ENCODE assay signal across 9 mouse cellular contexts in the genomic region with DNA sequence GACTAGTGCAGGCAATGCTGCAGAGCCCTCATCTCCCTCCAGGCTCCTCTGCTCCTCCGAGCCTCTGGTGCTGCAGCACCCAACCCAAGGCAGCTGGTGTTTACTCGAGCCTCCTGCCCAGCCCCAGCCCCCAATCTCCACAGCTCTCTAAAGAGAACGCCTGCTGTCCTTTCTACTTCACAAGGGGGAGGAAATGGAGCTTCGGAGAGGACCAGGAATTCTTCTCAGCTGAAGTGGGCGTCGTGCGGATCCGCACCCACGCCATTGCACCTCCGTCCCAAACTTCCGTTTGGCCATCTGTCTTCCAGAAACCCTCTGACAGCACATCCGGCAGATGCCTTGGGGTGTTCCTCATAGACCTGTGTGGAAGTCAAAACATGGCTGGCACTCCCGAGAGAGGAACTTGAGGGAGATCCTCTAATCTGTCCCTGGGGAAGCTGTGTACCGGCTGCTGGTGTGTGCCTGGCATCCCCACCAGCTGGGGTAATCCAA. TPM values are rescaled to one million over a fixed set of nuclear protein-coding genes. Genes with fewer than 3 reads are reported as not detected.
DNase-seq lines count a peak whose midpoint lies in the region; ATAC-seq and TF ChIP-seq lines count a peak whose summit lies in the region.
"Had no signal": no experiment of that assay in that cellular context is flagged by ENCODE, and none has a peak within 500 bp of the region (broad histone marks: within the 10 kb centered on the region; RNA-seq: fewer than 3 reads in every experiment).

No protein-coding gene starts in this region.

- peaks cover 21% of the 10 kb centered on the region for H3K4me1 ChIP-seq in kidney, embryonic 16.5 days (ENCODE audit: insufficient read depth, low read length)
- H3K4me1 ChIP-seq in E14TG2a.4 (replicated peaks; ENCODE audit: low read depth, low read length) = peaks cover 29% of the 10 kb centered on the region
- 0 out of 2 replicates have a peak, but pooled peaks cover 7% of the 10 kb centered on the region for H3K4me1 ChIP-seq in embryonic facial prominence, embryonic 15.5 days

- H3K4me3 ChIP-seq in kidney, embryonic 16.5 days (ENCODE audit: low read length) = no peak overlapping the region
- H3K4me3 ChIP-seq in E14TG2a.4 (replicated peaks; ENCODE audit: low read length) = peak overlapping the region; percentile 59
- no peak overlapping the region for H3K4me3 ChIP-seq in embryonic facial prominence, embryonic 15.5 days (replicated peaks)

- peak overlapping the region; percentile 41; the same call in 1 of the 2 replicates for H3K27ac ChIP-seq in kidney, embryonic 16.5 days (ENCODE audit: low read length)
- H3K27ac ChIP-seq in embryonic facial prominence, embryonic 15.5 days (replicated peaks) = 0 out of 2 replicates have a peak overlapping the region, but pooled peaks have one; percentile 24

- peak overlapping the region; percentile 44; the same call in 1 of the 2 replicates for H3K9ac ChIP-seq in kidney, embryonic 16.5 days (replicated peaks; ENCODE audit: low read length)
- no peak overlapping the region for H3K9ac ChIP-seq in embryonic facial prominence, embryonic 15.5 days

- no peaks in the 10 kb centered on the region for H3K27me3 ChIP-seq in kidney, embryonic 16.5 days (ENCODE audit: insufficient read depth, low read length)
- peaks cover 37% of the 10 kb centered on the region for H3K27me3 ChIP-seq in E14TG2a.4 (ENCODE audit: insufficient read depth, low read length)
- H3K27me3 ChIP-seq in embryonic facial prominence, embryonic 15.5 days = no peaks in the 10 kb centered on the region
- no peaks in the 10 kb centered on the region for H3K27me3 ChIP-seq in splenic B cell, adult 2 months (ENCODE audit: control insufficient read depth, insufficient read depth, low read length, poor library complexity, severe bottlenecking)
- H3K27me3 ChIP-seq: Patski had no signal

- no peaks in the 10 kb centered on the region for H3K36me3 ChIP-seq in kidney, embryonic 16.5 days (ENCODE audit: insufficient read depth, low read length)
- no peaks in the 10 kb centered on the region for H3K36me3 ChIP-seq in E14TG2a.4 (ENCODE audit: insufficient read depth, low read length)
- no peaks in the 10 kb centered on the region for H3K36me3 ChIP-seq in embryonic facial prominence, embryonic 15.5 days
- no peaks in the 10 kb centered on the region for H3K36me3 ChIP-seq in splenic B cell, adult 2 months (ENCODE audit: control insufficient read depth, insufficient read depth, low read length, poor library complexity, severe bottlenecking)

- no peak overlapping the region for H3K4me2 ChIP-seq in kidney, embryonic 16.5 days (replicated peaks; ENCODE audit: low read depth, low read length)
- H3K4me2 ChIP-seq in embryonic facial prominence, embryonic 15.5 days (replicated peaks) = no peak overlapping the region

- no peaks in the 10 kb centered on the region for H3K9me3 ChIP-seq in kidney, embryonic 16.5 days (ENCODE audit: low read length)
- no peaks in the 10 kb centered on the region for H3K9me3 ChIP-seq in E14TG2a.4 (ENCODE audit: low read length)
- H3K9me3 ChIP-seq in embryonic facial prominence, embryonic 15.5 days (replicated peaks) = no peaks in the 10 kb centered on the region

- WGBS in kidney, embryonic 16.5 days = 46% methylated on average over 14 of the region's 14 CpGs
- WGBS in embryonic facial prominence, embryonic 15.5 days = 46% methylated on average over 14 of the region's 14 CpGs

- ATAC-seq in kidney, embryonic 16.5 days (ENCODE audit: low FRiP score, low TSS enrichment) = no peak
- no peak for ATAC-seq in embryonic facial prominence, embryonic 15.5 days (ENCODE audit: insufficient number of reproducible peaks, low FRiP score, low TSS enrichment, low read depth)
- ATAC-seq: Patski had no signal

- DNase-seq in kidney, adult 9 months = no peak
- peak; percentile 76 for DNase-seq in layer of hippocampus, adult 9-11 months
- peak; percentile 42 for DNase-seq in splenic B cell, adult 2 months (ENCODE audit: low read depth, low spot score)
- no peak for DNase-seq in retina, postnatal 1 day
- no peak for DNase-seq in thymus, adult 18-20 months

- TF ChIP-seq CTCF in E14TG2a.4 (conservative IDR thresholded peaks at IDR 0.05; ENCODE audit: low read length) = no peak

RNA-seq across cellular contexts. Expression of gene Sik1, which starts 22.1 kb away (rescaled TPM):
- 16.5 and 17.8 TPM in 2 replicates for polyA plus RNA-seq in kidney, embryonic 16.5 days (2015; fragmentation: Nextera tagmentation; extraction: Ambion mirVana)
- 33.6 and 35.5 TPM in 2 replicates for polyA plus RNA-seq in embryonic facial prominence, embryonic 15.5 days (2015; fragmentation: Nextera tagmentation; extraction: Ambion mirVana)

Comparison
In these comparisons a context has a peak if more than half of its experiments do, and no peak if none do; other contexts are left out.
1. DNase-seq: peak in layer of hippocampus, adult 9-11 months (single experiment) and splenic B cell, adult 2 months (single experiment); none in kidney, adult 9 months (single experiment), retina, postnatal 1 day (single experiment) and thymus, adult 18-20 months (0 of 2).